Mouse (Mus musculus) midbrain, embryonic 13.5 days (tissue): ENCODE results near the gene Lrch1. TPM values are rescaled to one million over a fixed set of nuclear protein-coding genes. Genes with fewer than 3 reads are reported as not detected.

Experiments used
- ATAC-seq: fragments of 200-750 bp; cut with Nextera tagmentation; 2 replicates; pipeline ENCODE4 v1.8.0; 2017; ENCODE audit warnings: mild to moderate bottlenecking, moderate TSS enrichment, moderate library complexity
- H3K27ac ChIP-seq: fragments of 300-500 bp; sonication (generic); 2 replicates; pipeline ENCODE4 v1.5.1; 2015; ENCODE audit warnings: inconsistent platforms, mild to moderate bottlenecking, moderate library complexity
- H3K27me3 ChIP-seq: fragments of 300-500 bp; sonication (generic); 2 replicates; pipeline ENCODE4 v1.6.1; 2015; ENCODE audit warnings: mild to moderate bottlenecking, inconsistent platforms
- H3K36me3 ChIP-seq: fragments of 300-500 bp; sonication (generic); 2 replicates; pipeline ENCODE4 v1.6.1; 2015; ENCODE audit warnings: mild to moderate bottlenecking, inconsistent platforms
- H3K4me1 ChIP-seq: fragments of 300-500 bp; sonication (generic); replicated peaks from 2 replicates; pipeline ENCODE4 v1.6.1; 2015; ENCODE audit warnings: inconsistent platforms
- H3K4me2 ChIP-seq: fragments of 300-500 bp; sonication (generic); replicated peaks from 2 replicates; pipeline ENCODE4 v1.6.1; 2015; ENCODE audit warnings: moderate library complexity, mild to moderate bottlenecking, inconsistent platforms
- H3K4me3 ChIP-seq: fragments of 300-500 bp; sonication (generic); replicated peaks from 2 replicates; pipeline ENCODE4 v1.5.1; 2015; ENCODE audit warnings: mild to moderate bottlenecking, inconsistent platforms
- H3K9ac ChIP-seq: fragments of 300-500 bp; sonication (generic); replicated peaks from 2 replicates; pipeline ENCODE4 v1.6.1; 2015; ENCODE audit warnings: mild to moderate bottlenecking, inconsistent platforms
- H3K9me3 ChIP-seq: fragments of 300-500 bp; sonication (generic); 2 replicates; pipeline ENCODE4 v1.6.1; 2016; ENCODE audit warnings: mild to moderate bottlenecking, inconsistent platforms
- WGBS: fragments of 180-500 bp; shearing (Covaris S2); methylation state at CpG from one replicate; pipeline ENCODE4 v1.1.7; 2015; 5-methylcytosine and 5-hydroxymethylcytosine counted together
- polyA plus RNA-seq: library from polyadenylated mRNA; unstranded; fragments of >200 nt; fragmentation: Nextera tagmentation; extraction: Ambion mirVana; gene quantifications from 2 replicates; pipeline ENCODE4 v1.2.1, GENCODE M21; 2015

The Lrch1 gene
- polyA plus RNA-seq, 1 experiment from 2014 or later, result 9.7 TPM

GRCm38 (mm10) chr14:74929739-74930138, 17.9 kb downstream of the Lrch1 start:
- 87% methylated on average over 2 of the region's 2 CpGs for WGBS
- no peak for ATAC-seq
- Histone ChIP-seq H3K4me3 (no peak overlapping the region), H3K4me2 (no peak overlapping the region), H3K27me3 (no peaks in the 10 kb centered on the region), H3K9me3 (no peaks in the 10 kb centered on the region), H3K9ac (no peak overlapping the region), H3K27ac (no peak overlapping the region), H3K4me1 (peaks cover 16% of the 10 kb centered on the region), H3K36me3 (no peaks in the 10 kb centered on the region)

GRCm38 (mm10) chr14:74928809-74929432, 18.8 kb downstream of the Lrch1 start:
- Histone ChIP-seq H3K27me3 (no peaks in the 10 kb centered on the region), H3K4me1 (peaks cover 16% of the 10 kb centered on the region), H3K27ac (no peak overlapping the region), H3K4me3 (no peak overlapping the region), H3K36me3 (no peaks in the 10 kb centered on the region), H3K9ac (no peak overlapping the region), H3K9me3 (no peaks in the 10 kb centered on the region), H3K4me2 (no peak overlapping the region)
- 89% methylated on average over 8 of the region's 8 CpGs for WGBS
- no peak for ATAC-seq

- no peak overlapping the region for H3K27ac ChIP-seq
- no peak overlapping the region for H3K9ac ChIP-seq
- peaks cover 18% of the 10 kb centered on the region for H3K4me1 ChIP-seq
- ATAC-seq, result peak; percentile 80
- 35% methylated on average over 11 of the region's 11 CpGs for WGBS
- H3K36me3 ChIP-seq, result no peaks in the 10 kb centered on the region
- H3K9me3 ChIP-seq, result no peaks in the 10 kb centered on the region
- no peak overlapping the region for H3K4me3 ChIP-seq
- H3K4me2 ChIP-seq, result no peak overlapping the region
- H3K27me3 ChIP-seq, result no peaks in the 10 kb centered on the region
These were observed 20.6 kb downstream of the Lrch1 start for GRCm38 (mm10) chr14:74926899-74927571.

GRCm38 (mm10) chr14:74925951-74926517, 21.6 kb downstream of the Lrch1 start:
- no peak overlapping the region for H3K27ac ChIP-seq
- H3K4me3 ChIP-seq, result no peak overlapping the region
- peaks cover 20% of the 10 kb centered on the region for H3K4me1 ChIP-seq

DNA sequence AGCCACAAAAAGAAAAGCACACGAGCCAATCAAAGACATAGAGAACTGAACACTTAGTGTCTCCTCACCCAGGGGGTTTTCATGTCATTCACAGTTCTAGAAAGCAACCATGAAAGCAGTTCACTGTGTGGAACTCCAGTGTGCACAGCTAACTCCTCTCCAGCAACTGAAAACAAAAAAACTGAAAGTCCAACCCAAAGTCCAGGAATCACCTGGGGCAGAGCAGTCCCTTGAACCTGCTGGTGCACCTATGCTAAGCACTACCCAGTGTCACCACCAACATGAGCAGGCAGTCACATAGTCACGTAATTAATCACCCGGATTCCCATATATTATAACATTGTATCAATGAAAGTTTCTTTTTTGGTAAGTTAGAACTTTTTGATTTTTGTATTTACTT, 23.2 kb downstream of the Lrch1 start:
- Histone ChIP-seq H3K27ac (no peak overlapping the region), H3K27me3 (no peaks in the 10 kb centered on the region), H3K4me3 (no peak overlapping the region), H3K9ac (no peak overlapping the region), H3K4me1 (peaks cover 20% of the 10 kb centered on the region), H3K9me3 (no peaks in the 10 kb centered on the region), H3K4me2 (no peak overlapping the region), H3K36me3 (no peaks in the 10 kb centered on the region)
- 83% methylated on average over 3 of the region's 3 CpGs for WGBS
- ATAC-seq, result no peak

More at GRCm38 (mm10) chr14:74925951-74926517, 21.6 kb downstream of the Lrch1 start:
- Histone ChIP-seq H3K9me3 (no peaks in the 10 kb centered on the region), H3K27me3 (no peaks in the 10 kb centered on the region), H3K36me3 (no peaks in the 10 kb centered on the region), H3K9ac (no peak overlapping the region), H3K4me2 (no peak overlapping the region)
- no peak for ATAC-seq
- 90% methylated on average over 9 of the region's 9 CpGs for WGBS

DNA sequence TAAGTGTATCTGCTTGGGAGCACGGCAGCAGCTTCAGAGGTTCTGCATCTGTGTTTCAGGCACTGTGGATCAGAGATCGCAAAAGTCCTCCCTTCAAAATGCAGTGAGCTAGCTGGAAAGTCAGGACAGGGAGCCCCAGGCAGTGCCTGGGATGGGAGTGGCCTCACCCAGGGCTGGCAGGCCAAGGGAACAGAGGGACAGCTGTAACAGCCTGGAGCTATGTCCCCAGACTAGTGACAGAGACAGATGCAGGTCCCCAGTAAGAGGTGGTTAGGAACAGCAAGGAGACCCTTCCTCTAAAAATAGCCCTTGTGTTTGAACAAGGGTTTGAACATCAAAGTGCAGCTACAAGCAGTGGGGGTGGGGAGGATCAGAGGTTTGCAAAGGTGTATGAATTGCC, 23.6 kb downstream of the Lrch1 start:
- H3K9ac ChIP-seq, result no peak overlapping the region
- 86% methylated on average over 2 of the region's 2 CpGs for WGBS
- H3K4me2 ChIP-seq, result no peak overlapping the region
- H3K4me3 ChIP-seq, result no peak overlapping the region
- H3K36me3 ChIP-seq, result no peaks in the 10 kb centered on the region
- no peak overlapping the region for H3K27ac ChIP-seq
- no peaks in the 10 kb centered on the region for H3K9me3 ChIP-seq
- peaks cover 20% of the 10 kb centered on the region for H3K4me1 ChIP-seq
- no peak for ATAC-seq
- H3K27me3 ChIP-seq, result no peaks in the 10 kb centered on the region

DNA sequence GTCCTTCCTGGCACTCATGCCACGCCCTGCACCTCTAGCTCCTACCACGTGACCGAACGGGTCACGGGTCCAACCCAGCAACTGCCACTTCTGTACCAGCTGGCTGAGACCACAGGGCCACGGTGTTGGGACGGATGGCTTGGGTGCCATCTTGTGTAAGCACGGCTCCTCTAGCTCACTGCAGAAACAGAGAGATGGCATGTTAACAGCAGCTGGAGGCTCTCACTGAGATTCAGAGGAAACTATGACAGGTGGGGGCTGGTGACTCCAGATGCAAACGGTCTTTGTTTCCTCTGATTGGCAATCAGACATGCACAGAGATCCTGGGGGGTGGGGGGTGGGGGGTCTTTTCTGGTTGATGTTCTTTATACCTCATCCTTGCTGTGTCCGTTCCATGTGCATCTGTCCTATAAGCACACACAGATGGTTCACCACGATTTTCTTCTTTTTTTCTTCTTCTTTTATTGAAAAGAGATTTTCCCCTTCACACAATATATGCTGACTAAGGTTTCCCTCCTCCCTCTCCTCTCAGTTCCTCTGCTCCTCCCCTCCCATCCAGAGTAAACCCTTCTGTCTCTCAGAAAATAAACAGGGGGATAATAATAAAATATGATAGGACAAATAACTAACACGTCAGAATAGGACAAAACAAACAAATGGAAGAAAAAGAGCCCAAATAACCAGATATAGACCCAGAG, 25.5 kb downstream of the Lrch1 start:
- peak; percentile 53; the same call in 1 of the 2 replicates for ATAC-seq
- H3K27me3 ChIP-seq, result no peaks in the 10 kb centered on the region
- peaks cover 19% of the 10 kb centered on the region for H3K4me1 ChIP-seq
- H3K4me2 ChIP-seq, result no peak overlapping the region
- no peak overlapping the region for H3K9ac ChIP-seq
- no peak overlapping the region for H3K27ac ChIP-seq
- H3K9me3 ChIP-seq, result no peaks in the 10 kb centered on the region
- H3K4me3 ChIP-seq, result no peak overlapping the region
- H3K36me3 ChIP-seq, result no peaks in the 10 kb centered on the region
- 74% methylated on average over 12 of the region's 12 CpGs for WGBS

DNA sequence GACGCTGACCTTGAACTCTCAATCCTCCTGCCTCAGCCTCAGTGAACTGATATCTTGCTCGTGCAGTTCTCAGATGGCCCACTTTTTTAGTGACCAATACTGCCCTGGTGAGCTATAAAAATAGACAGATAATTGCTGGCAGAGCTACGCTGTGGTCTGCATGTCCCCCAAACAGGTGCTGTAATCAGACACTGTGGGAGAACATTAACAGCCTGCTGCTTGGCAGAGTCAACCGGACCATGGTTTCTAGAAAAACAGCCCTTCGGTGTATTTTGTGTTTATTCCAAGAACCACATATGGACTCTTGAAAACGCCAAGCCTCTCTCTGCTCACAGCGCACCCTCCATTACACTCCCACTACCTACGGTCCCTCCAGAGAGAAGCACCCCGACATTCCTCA, 26.2 kb downstream of the Lrch1 start:
- WGBS, result 95% methylated on average over 9 of the region's 9 CpGs
- no peaks in the 10 kb centered on the region for H3K36me3 ChIP-seq
- H3K27me3 ChIP-seq, result no peaks in the 10 kb centered on the region
- H3K4me2 ChIP-seq, result no peak overlapping the region
- no peak overlapping the region for H3K4me3 ChIP-seq
- H3K4me1 ChIP-seq, result peaks cover 12% of the 10 kb centered on the region
- H3K27ac ChIP-seq, result no peak overlapping the region
- ATAC-seq, result no peak
- H3K9me3 ChIP-seq, result no peaks in the 10 kb centered on the region
- no peak overlapping the region for H3K9ac ChIP-seq

DNA sequence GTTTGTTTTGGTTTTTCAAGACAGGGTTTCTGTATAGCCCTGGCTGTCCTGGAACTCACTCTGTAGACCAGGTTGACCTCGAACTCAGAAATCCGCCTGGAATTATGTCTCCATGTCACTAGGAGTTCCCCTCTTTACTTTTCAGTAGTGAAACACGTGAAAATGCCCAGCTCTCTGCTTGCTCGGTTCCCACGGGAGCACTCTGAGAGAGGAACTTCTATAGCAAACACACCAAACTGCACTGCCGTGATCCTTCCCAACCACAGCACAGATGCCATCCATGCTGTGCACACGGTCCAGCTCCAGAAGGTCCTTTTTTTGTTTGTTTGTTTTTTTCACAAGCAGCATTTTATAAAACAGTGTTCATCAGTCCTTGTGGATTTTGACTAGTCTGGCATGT, 28.5 kb downstream of the Lrch1 start:
- Histone ChIP-seq H3K4me3 (no peak overlapping the region), H3K9ac (no peak overlapping the region), H3K27ac (no peak overlapping the region), H3K36me3 (no peaks in the 10 kb centered on the region), H3K4me1 (peaks cover 22% of the 10 kb centered on the region), H3K27me3 (no peaks in the 10 kb centered on the region), H3K4me2 (no peak overlapping the region), H3K9me3 (no peaks in the 10 kb centered on the region)
- no peak for ATAC-seq
- 88% methylated on average over 7 of the region's 7 CpGs for WGBS

DNA sequence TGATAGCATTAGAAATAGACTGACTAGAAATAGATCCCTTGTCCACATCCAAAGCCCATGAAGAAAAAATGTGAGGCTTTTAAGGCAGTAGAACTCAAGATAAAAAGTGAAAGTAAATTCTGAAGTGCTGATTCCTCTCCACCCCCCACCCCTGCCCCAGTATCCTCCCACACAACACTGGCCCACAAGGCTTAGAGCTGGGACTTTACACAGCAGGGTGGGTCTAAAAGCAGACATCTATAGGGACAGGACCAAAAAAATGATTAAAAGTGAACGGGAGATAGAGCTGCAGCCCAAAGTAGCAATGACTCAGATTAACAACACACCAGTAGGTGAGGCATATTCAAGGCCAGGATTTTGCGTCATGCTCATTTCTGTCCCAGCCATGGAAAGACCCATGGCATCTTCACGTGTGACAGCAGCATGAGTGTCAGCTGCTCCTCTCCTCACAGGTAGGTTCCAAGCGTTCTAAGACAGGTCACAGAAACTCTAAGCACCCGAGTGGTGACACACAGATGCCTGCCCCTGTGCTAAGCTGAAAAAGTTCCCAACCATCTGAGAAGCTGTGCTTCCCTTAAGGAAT, 29.1 kb downstream of the Lrch1 start:
- Histone ChIP-seq H3K9me3 (no peaks in the 10 kb centered on the region), H3K27ac (no peak overlapping the region), H3K27me3 (no peaks in the 10 kb centered on the region), H3K9ac (no peak overlapping the region), H3K4me1 (peaks cover 22% of the 10 kb centered on the region), H3K4me3 (no peak overlapping the region), H3K36me3 (no peaks in the 10 kb centered on the region), H3K4me2 (no peak overlapping the region)
- ATAC-seq, result no peak
- 90% methylated on average over 5 of the region's 5 CpGs for WGBS

DNA sequence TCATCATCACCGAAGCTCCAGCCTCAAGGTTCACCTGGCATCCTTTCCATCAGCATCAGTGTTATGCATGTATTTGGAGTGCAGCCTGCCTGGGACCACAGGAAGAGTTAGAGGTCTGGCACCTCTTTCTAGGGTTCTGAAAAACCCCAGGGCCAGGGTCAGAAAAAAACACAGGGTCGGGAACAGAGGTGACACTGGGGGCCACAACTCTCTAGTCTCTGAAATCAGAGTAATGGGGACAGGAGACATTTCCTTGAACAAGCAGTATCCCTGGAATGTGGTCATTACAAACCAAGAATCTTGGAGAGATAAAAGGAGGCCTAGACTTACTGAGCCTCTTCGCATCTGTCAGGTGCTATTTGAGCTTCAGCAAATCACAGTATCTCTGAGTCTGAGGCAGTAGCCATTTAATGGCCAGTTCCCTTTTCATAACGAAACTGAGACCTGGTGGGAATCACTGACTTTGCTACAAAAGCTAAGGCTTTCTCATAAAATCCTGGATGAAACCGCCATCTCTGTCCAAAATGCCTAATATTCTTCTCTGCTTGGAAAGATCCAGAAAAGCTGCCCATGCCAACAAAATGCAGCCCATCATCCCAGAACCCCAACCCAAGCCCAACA, 30.1 kb downstream of the Lrch1 start:
- peaks cover 22% of the 10 kb centered on the region for H3K4me1 ChIP-seq
- no peak overlapping the region for H3K4me2 ChIP-seq
- WGBS, result 89% methylated on average over 5 of the region's 5 CpGs
- H3K9ac ChIP-seq, result no peak overlapping the region
- no peak for ATAC-seq
- no peak overlapping the region for H3K4me3 ChIP-seq
- no peak overlapping the region for H3K27ac ChIP-seq
- H3K27me3 ChIP-seq, result no peaks in the 10 kb centered on the region
- no peaks in the 10 kb centered on the region for H3K36me3 ChIP-seq
- no peaks in the 10 kb centered on the region for H3K9me3 ChIP-seq
